Mouse (Mus musculus) kidney, embryonic 14.5 days (tissue): ENCODE data around the gene Mettl26. TPM values are rescaled to one million over a fixed set of nuclear protein-coding genes. Genes with fewer than 3 reads are reported as not detected.

ENCODE experiments used
- ATAC-seq: fragments of 200-750 bp; cut with Nextera tagmentation; 2 replicates; pipeline ENCODE4 v1.8.0; 2017; ENCODE audit warnings: moderate number of reproducible peaks, mild to moderate bottlenecking, moderate TSS enrichment, moderate library complexity; ENCODE audit not compliant: low FRiP score, low TSS enrichment
- H3K27ac ChIP-seq: fragments of 300-500 bp; sonication (generic); 2 replicates; pipeline ENCODE4 v1.5.1; 2014; ENCODE audit warnings: low read depth, mild to moderate bottlenecking, low read length, moderate library complexity, mixed read lengths
- H3K27me3 ChIP-seq: fragments of 300-500 bp; sonication (generic); 2 replicates; pipeline ENCODE4 v1.6.1; 2014; ENCODE audit warnings: mild to moderate bottlenecking, low read length; ENCODE audit not compliant: control insufficient read depth, insufficient read depth
- H3K36me3 ChIP-seq: fragments of 300-500 bp; sonication (generic); 2 replicates; pipeline ENCODE4 v1.6.1; 2014; ENCODE audit warnings: low read length, mixed read lengths; ENCODE audit not compliant: control insufficient read depth, insufficient read depth
- H3K4me1 ChIP-seq: fragments of 300-500 bp; sonication (generic); 2 replicates; pipeline ENCODE4 v1.6.1; 2014; ENCODE audit warnings: low read length, mixed read lengths; ENCODE audit not compliant: control insufficient read depth, insufficient read depth
- H3K4me2 ChIP-seq: fragments of 300-500 bp; sonication (generic); replicated peaks from 2 replicates; pipeline ENCODE4 v1.6.1; 2014; ENCODE audit warnings: low read depth, mild to moderate bottlenecking, low read length
- H3K4me3 ChIP-seq: fragments of 300-500 bp; sonication (generic); 2 replicates; pipeline ENCODE4 v1.5.1; 2014; ENCODE audit warnings: mild to moderate bottlenecking, low read length
- H3K9ac ChIP-seq: fragments of 300-500 bp; sonication (generic); 2 replicates; pipeline ENCODE4 v1.6.1; 2014; ENCODE audit warnings: low read depth, mild to moderate bottlenecking, low read length, moderate library complexity
- H3K9me3 ChIP-seq: fragments of 300-500 bp; sonication (generic); 2 replicates; pipeline ENCODE4 v1.6.1; 2016; ENCODE audit warnings: low read length; ENCODE audit not compliant: control insufficient read depth
- WGBS: fragments of 180-500 bp; shearing (Covaris S2); extraction: QIAGEN DNeasy Blood & Tissue Kit; methylation state at CpG from one replicate; pipeline ENCODE4 v1.1.7; 2014; 5-methylcytosine and 5-hydroxymethylcytosine counted together
- polyA plus RNA-seq: library from polyadenylated mRNA; unstranded; fragments of >200 nt; fragmentation: Nextera tagmentation; extraction: Ambion mirVana; gene quantifications from 2 replicates; pipeline ENCODE4 v1.2.1, GENCODE M21; 2014

Gene Mettl26
- polyA plus RNA-seq, 1 experiment from 2014 or later: 85.3 TPM

DNA sequence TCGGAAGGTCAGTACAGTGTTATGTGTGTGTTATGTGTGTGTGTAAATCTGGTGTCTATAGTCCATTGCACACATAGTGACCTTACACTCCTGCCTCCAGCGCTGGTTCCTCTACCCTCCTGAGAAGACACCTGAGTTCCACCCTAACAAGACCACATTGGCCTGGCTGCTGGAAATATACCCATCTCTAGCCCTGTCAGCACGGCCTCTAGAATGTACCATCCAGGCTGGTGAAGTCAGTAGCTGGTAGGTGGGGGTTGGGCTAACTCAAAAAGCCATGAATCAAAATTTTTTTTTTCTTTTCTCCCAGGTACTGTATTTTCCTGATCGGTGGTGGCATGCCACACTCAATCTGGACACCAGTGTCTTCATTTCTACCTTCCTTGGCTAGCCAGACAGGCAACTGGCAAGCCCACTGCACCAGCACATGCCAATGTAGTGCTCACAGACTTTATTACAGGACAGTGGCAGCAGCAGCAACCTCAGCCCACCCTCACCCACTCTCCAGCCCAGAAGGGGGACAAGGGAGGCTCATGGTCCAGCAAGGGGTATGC is 44.6 kb upstream of the Mettl26 start:
- H3K4me2 ChIP-seq: peak overlapping the region; percentile 77
- WGBS: 83% methylated on average over 4 of the region's 4 CpGs
- ATAC-seq: no peak
- H3K9ac ChIP-seq: no peak overlapping the region; the same call in 1 of the 2 replicates
- H3K4me1 ChIP-seq: peaks cover 42% of the 10 kb centered on the region
- peaks cover 55% of the 10 kb centered on the region for H3K36me3 ChIP-seq
- H3K27me3 ChIP-seq: no peaks in the 10 kb centered on the region
- 0 out of 2 replicates have a peak overlapping the region, but pooled peaks have one; percentile 92 for H3K27ac ChIP-seq
- peak overlapping the region; percentile 68 for H3K4me3 ChIP-seq
- H3K9me3 ChIP-seq: no peaks in the 10 kb centered on the region

GRCm38 (mm10) chr17:25830806-25831431 is 44.0 kb upstream of the Mettl26 start:
- Histone ChIP-seq H3K27ac (no peak overlapping the region), H3K9ac (peak overlapping the region; percentile 93), H3K4me3 (peak overlapping the region; percentile 89), H3K27me3 (no peaks in the 10 kb centered on the region), H3K36me3 (peaks cover 56% of the 10 kb centered on the region), H3K4me2 (peak overlapping the region; percentile 95; the same call in 1 of the 2 replicates), H3K4me1 (peaks cover 45% of the 10 kb centered on the region), H3K9me3 (no peaks in the 10 kb centered on the region)
- WGBS: 85% methylated on average over 14 of the region's 14 CpGs
- no peak for ATAC-seq

DNA sequence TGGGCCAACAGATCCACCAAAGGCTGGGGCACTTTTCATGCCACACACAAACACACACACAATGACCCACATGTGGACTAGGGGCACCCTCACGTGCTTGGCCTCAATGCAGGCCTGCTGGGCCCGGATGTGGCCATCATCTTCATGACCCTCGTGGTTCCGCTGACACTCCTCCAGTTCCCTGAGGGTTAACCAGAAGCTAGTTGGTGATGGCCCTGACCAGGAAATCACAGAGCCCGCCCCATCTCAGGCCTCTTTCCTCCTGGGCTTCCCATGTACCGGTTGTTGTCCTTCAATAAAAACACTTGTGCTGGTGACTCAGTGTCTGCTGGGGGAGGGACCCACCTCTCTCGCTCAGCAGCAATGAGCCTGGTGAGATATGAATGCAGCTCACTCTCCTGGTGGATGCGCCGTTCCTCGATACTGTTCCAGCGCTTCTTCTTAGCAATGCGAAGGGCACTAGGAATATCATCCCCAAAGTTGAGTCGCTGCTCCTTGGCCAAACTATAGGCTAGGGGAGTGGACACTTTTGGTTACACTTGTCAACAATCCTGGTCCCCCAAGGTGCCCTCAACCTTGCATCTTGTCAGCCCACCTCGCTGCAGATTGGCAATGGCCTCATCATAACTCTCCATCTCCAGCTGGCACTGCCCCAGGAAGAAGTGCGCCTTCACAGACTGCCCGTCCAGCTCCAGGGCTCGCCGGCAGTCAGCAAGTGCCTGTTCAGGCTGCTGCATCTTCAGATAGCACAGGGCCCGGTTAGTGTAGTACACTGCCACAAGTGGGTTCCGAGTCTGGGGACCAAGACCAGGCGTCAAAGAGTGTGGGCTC is 43.2 kb upstream of the Mettl26 start:
- Histone ChIP-seq H3K27ac (no peak overlapping the region; the same call in 1 of the 2 replicates), H3K4me1 (peaks cover 52% of the 10 kb centered on the region), H3K4me3 (peak overlapping the region; percentile 89), H3K27me3 (no peaks in the 10 kb centered on the region), H3K9me3 (no peaks in the 10 kb centered on the region), H3K9ac (peak overlapping the region; percentile 93), H3K4me2 (peak overlapping the region; percentile 95), H3K36me3 (peaks cover 49% of the 10 kb centered on the region)
- no peak for ATAC-seq
- 57% methylated on average over 21 of the region's 21 CpGs for WGBS

DNA sequence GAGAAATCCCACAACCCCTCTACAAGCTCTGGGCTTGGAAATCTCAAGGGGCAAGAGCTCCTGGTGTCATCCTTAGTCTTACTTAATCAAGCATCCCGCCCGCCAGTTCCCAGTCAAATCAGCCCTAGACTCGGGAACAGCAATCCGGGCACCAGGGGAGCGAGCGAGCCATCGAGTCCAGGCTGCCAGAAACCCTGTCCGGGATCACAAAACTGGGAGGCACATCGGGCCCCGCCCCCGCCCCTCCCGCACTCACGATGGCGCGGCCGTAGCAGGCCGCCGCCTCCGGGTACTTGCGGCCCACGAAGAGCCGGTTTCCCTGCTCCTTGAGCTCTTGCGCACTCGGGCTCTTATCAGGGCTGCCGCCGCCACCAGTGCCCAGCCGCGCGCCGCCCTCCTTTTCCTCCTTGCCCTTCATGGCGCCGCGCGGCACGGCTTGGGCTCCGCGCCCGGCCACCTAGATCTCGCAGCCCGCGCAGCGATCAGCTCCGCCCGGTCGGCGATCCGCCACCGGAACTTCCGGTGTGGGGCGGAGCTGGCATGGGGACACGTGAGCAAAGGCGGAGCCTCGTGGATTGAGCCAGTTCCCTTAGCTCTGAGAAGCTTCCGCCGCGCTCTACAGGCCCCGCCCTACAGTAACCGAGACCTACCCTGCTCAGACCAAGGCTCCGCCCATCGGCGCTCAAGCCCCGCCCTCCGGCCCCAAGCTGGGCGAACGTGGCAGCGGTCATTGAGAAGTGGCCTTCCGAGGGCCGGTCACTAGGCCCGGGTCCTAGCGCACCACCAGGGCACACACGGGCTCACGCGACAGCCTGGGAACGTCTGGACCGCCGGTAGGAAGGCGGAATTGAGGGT is 42.2 kb upstream of the Mettl26 start:
- H3K4me2 ChIP-seq: peak overlapping the region; percentile 95
- ATAC-seq: peak; percentile 91
- no peaks in the 10 kb centered on the region for H3K9me3 ChIP-seq
- peak overlapping the region; percentile 89 for H3K4me3 ChIP-seq
- peaks cover 41% of the 10 kb centered on the region for H3K36me3 ChIP-seq
- H3K4me1 ChIP-seq: peaks cover 62% of the 10 kb centered on the region
- H3K9ac ChIP-seq: peak overlapping the region; percentile 93
- peak overlapping the region; percentile 98 for H3K27ac ChIP-seq
- under 1% methylated on average over 55 of the region's 77 CpGs for WGBS
- H3K27me3 ChIP-seq: no peaks in the 10 kb centered on the region

- Histone ChIP-seq H3K27ac (peak within 1 kb of the TSS; percentile 98), H3K9ac (peak within 1 kb of the TSS; percentile 93), H3K4me2 (peak within 1 kb of the TSS; percentile 95), H3K4me3 (peak within 1 kb of the TSS; percentile 89), H3K4me1 (peaks cover 63% of the 10 kb centered on the region), H3K36me3 (peaks cover 39% of the 10 kb centered on the region), H3K27me3 (no peaks in the 10 kb centered on the region), H3K9me3 (no peaks in the 10 kb centered on the region)
- peak; percentile 64 for ATAC-seq
- WGBS: under 1% methylated on average over 24 of the region's 24 CpGs
Observed at GRCm38 (mm10) chr17:25833291-25833663, 41.6 kb upstream of the Mettl26 start, which contains the start of gene Stub1. Gene Stub1, minus strand, starts transcription at chr17:25833404.

DNA sequence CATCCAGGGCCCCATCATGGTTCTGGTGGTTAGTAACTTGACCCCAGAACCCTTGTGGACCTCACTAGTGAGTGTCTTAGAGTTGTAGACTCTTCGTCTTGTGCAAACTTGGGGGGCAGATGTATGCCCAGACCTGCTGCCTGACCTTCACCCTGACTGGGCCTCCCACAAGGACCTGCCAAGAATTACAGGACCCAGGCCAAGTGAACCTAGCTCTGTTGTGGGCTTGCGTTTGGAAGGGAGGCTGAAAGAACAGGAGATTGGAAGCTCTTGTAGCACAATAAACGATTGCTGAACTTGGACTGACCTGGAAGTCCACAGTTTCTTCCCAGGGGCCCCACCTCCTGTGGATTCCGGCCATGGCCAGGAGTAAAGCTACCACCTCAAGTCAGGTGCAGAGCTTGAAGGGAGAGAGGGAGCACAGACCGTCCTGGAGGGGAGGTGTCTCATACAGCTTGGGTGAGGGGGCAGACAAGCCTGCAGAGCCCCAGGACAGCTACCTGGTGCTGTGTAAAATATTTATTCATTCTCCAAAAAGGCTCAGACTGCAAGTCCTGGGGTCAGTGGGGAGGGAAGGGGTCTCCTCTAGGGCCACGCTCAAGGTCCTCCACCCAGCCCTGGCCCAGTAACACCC is 40.8 kb upstream of the Mettl26 start:
- Histone ChIP-seq H3K27ac (peak overlapping the region; percentile 98), H3K36me3 (peaks cover 42% of the 10 kb centered on the region), H3K4me3 (peak overlapping the region; percentile 89), H3K27me3 (no peaks in the 10 kb centered on the region), H3K9ac (peak overlapping the region; percentile 93), H3K4me2 (peak overlapping the region; percentile 95), H3K4me1 (peaks cover 60% of the 10 kb centered on the region), H3K9me3 (no peaks in the 10 kb centered on the region)
- ATAC-seq: no peak
- WGBS: 17% methylated on average over 6 of the region's 6 CpGs

GRCm38 (mm10) chr17:25834595-25835222 is 40.2 kb upstream of the Mettl26 start:
- Histone ChIP-seq H3K27ac (no peak overlapping the region), H3K4me1 (peaks cover 59% of the 10 kb centered on the region)

DNA sequence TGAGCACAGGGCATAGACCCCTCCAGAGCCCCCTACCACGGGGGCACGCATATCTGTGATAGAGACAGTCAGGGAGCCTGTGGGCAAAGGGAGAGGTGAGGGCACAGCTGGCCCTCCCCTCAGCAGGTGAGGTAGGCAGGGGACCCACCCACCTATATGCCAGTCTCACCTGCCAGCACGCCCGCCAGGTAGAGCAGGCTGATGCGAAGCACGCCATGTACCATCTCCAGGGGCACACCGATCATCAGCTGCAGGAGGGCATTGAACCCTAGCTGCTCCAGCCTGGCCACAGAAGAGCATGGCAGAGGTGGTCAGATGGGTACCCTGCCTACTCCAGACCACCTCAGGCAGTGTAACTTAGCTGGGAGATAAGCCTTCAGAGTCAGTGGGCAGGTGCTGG is 39.6 kb upstream of the Mettl26 start:
- no peak overlapping the region for H3K4me2 ChIP-seq
- no peaks in the 10 kb centered on the region for H3K27me3 ChIP-seq
- H3K27ac ChIP-seq: no peak overlapping the region
- H3K36me3 ChIP-seq: peaks cover 46% of the 10 kb centered on the region
- H3K4me1 ChIP-seq: peaks cover 55% of the 10 kb centered on the region
- H3K4me3 ChIP-seq: no peak overlapping the region
- ATAC-seq: no peak
- H3K9me3 ChIP-seq: no peaks in the 10 kb centered on the region
- WGBS: 89% methylated on average over 7 of the region's 7 CpGs
- no peak overlapping the region for H3K9ac ChIP-seq

More at GRCm38 (mm10) chr17:25834595-25835222, 40.2 kb upstream of the Mettl26 start:
- 83% methylated on average over 12 of the region's 12 CpGs for WGBS
- Histone ChIP-seq H3K9ac (peak overlapping the region; percentile 93), H3K4me2 (peak overlapping the region; percentile 95), H3K27me3 (no peaks in the 10 kb centered on the region), H3K9me3 (no peaks in the 10 kb centered on the region), H3K36me3 (peaks cover 46% of the 10 kb centered on the region), H3K4me3 (peak overlapping the region; percentile 89)
- ATAC-seq: no peak
